Mouse (Mus musculus) brain, embryonic 14.5 days (tissue): ENCODE results near the gene Mest.

Experiments
- CTCF ChIP-seq: fragments of 200-500 bp; IDR thresholded peaks from 2 replicates; pipeline ENCODE4 v1.5.1; 2012; ENCODE audit warnings: inconsistent platforms, mild to moderate bottlenecking, moderate library complexity, borderline replicate concordance; ENCODE audit not compliant: insufficient read depth, insufficient read length; ENCODE audit errors: extremely low read depth
- POLR2A ChIP-seq: fragments of 200-500 bp; IDR thresholded peaks from 2 replicates; pipeline ENCODE4 v1.6.1; 2012; ENCODE audit warnings: mild to moderate bottlenecking, inconsistent platforms, borderline replicate concordance; ENCODE audit not compliant: poor library complexity, insufficient read depth, insufficient read length, severe bottlenecking; ENCODE audit errors: extremely low read depth

DNA sequence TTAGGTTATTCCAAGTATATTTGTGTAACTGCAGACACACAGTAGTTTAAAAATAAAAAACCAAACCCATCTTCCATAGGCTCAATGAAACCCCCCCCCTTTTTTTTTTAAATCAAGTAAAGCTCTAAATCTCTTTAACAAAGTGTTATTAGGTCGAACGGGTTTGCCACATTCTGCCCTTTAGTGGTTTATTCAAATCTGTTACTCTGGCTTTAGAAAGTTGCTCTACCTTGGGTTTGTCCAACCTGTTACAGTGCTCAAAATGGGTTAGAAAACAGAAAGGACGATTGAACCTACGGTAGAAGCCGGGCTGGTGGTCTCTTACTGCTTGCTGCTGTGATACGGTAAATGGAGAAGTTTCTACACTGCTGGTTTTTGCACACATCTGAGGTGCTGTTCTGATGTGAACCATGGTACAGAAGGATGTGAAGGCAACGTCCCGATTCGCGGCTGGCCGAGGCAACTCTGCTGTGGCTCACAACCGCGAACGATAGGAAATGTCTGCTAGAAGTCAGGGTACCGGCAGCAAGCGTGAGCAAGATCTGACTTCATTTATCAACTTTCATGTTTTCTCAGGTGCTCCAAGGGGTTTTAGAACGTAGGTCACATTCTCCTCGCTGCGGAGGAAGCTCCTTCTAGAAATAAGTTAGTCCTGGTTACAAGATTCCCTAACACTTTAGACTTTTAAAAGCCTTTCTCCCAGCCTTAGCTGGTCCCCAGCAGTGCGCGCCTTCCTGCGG is 11.8 kb downstream of the Mest start:
- TF ChIP-seq CTCF (no peak), POLR2A (peak; percentile 19; the same call in 1 of the 2 replicates)
